Mouse (Mus musculus) G1E (cell line): ENCODE data around the gene Syt2.

Source experiments
- CTCF ChIP-seq: IDR thresholded peaks from 2 replicates; pipeline ENCODE4 v1.5.1; 2012; ENCODE audit warnings: low read depth, low read length, inconsistent platforms, mixed read lengths
- POLR2AphosphoS5 ChIP-seq: IDR thresholded peaks from 2 replicates; pipeline ENCODE4 v1.6.1; 2012; ENCODE audit warnings: low read depth, low read length, inconsistent platforms; ENCODE audit not compliant: insufficient replicate concordance

DNA sequence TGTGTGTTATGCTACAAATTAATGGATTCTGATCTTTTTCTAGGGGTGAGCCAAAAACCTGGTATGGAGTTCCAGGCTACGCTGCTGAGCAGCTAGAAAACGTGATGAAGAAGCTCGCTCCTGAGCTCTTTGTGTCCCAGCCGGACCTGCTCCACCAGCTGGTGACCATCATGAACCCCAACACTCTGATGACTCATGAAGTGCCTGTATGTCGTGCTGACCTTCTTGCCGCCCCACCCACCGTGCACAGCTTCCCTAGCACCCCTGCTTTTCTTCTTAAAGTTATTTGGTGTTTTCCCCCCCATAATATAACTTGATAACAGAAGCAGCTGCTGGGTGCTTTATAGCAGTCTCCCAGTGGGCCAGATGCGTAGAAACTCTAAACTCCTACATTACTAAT lies 40.8 kb upstream of the Syt2 start:
- TF ChIP-seq POLR2AphosphoS5 = no peak
- no peak for TF ChIP-seq CTCF
